Mouse (Mus musculus): ENCODE data around the gene Plin1.

The Plin1 gene

GRCm38 (mm10) chr7:79736511-79736910 is 3.8 kb upstream of the Plin1 start:
- no peak for DNase-seq (ENCODE audit: low read depth, low spot score)

- no peak for DNase-seq (ENCODE audit: low read depth, low spot score)
These were observed 1.9 kb upstream of the Plin1 start for GRCm38 (mm10) chr7:79734563-79734962.

- no peak for DNase-seq (ENCODE audit: low read depth, low spot score)
These were observed 1.3 kb downstream of the Plin1 start for GRCm38 (mm10) chr7:79731438-79731837.

- peak; percentile 25 for DNase-seq (ENCODE audit: low read depth, low spot score)
These were observed 2.8 kb downstream of the Plin1 start for GRCm38 (mm10) chr7:79729743-79730370.

- peak; percentile 68 for DNase-seq (ENCODE audit: low read depth, low spot score)
These were observed 3.5 kb downstream of the Plin1 start for GRCm38 (mm10) chr7:79729169-79729568.

- peak; percentile 47 for DNase-seq (ENCODE audit: low read depth, low spot score)
These were observed 4.5 kb downstream of the Plin1 start for GRCm38 (mm10) chr7:79728219-79728618.

- DNase-seq (ENCODE audit: low read depth, low spot score): peak; percentile 58
These were observed 5.6 kb downstream of the Plin1 start for GRCm38 (mm10) chr7:79727091-79727490.

GRCm38 (mm10) chr7:79721386-79721977 is 11.2 kb downstream of the Plin1 start:
- peak; percentile 57 for DNase-seq (ENCODE audit: low read depth, low spot score)

GRCm38 (mm10) chr7:79715187-79715981 is 17.3 kb downstream of the Plin1 start, which contains the start of gene Kif7:
TSS of gene Kif7 (minus strand) at chr7:79715720.
- DNase-seq (ENCODE audit: low read depth, low spot score): peak; percentile 27

GRCm38 (mm10) chr7:79710831-79711230 is 21.9 kb downstream of the Plin1 start:
- DNase-seq (ENCODE audit: low read depth, low spot score): peak; percentile 31

GRCm38 (mm10) chr7:79710130-79710607 is 22.5 kb downstream of the Plin1 start:
- peak; percentile 91 for DNase-seq (ENCODE audit: low read depth, low spot score)

- no peak for DNase-seq (ENCODE audit: low read depth, low spot score)
These were observed 27.5 kb downstream of the Plin1 start for GRCm38 (mm10) chr7:79705210-79705609.

GRCm38 (mm10) chr7:79702755-79703154 is 29.9 kb downstream of the Plin1 start:
- DNase-seq (ENCODE audit: low read depth, low spot score): peak; percentile 32

GRCm38 (mm10) chr7:79696495-79696894 is 36.2 kb downstream of the Plin1 start:
- DNase-seq (ENCODE audit: low read depth, low spot score): no peak

- no peak for DNase-seq (ENCODE audit: low read depth, low spot score)
These were observed 52.5 kb downstream of the Plin1 start for GRCm38 (mm10) chr7:79680231-79680630.

GRCm38 (mm10) chr7:79679186-79679585 is 53.5 kb downstream of the Plin1 start:
- no peak for DNase-seq (ENCODE audit: low read depth, low spot score)

GRCm38 (mm10) chr7:79670900-79671604 is 61.7 kb downstream of the Plin1 start:
- DNase-seq (ENCODE audit: low read depth, low spot score): no peak

All from brain, adult 2 months (tissue).